Mouse (Mus musculus) liver, embryonic 15.5 days (tissue): ENCODE results near the gene D330045A20Rik. TPM values are rescaled to one million over a fixed set of nuclear protein-coding genes. Genes with fewer than 3 reads are reported as not detected.

Experiments used
- ATAC-seq: fragments of 200-750 bp; cut with Nextera tagmentation; 2 replicates; pipeline ENCODE4 v1.8.0; 2017; ENCODE audit warnings: moderate number of reproducible peaks, mild to moderate bottlenecking, moderate library complexity; ENCODE audit not compliant: insufficient read depth
- H3K27ac ChIP-seq: fragments of 300-500 bp; sonication (generic); replicated peaks from 2 replicates; pipeline ENCODE4 v1.5.1; 2015; ENCODE audit warnings: mild to moderate bottlenecking, inconsistent platforms
- H3K27me3 ChIP-seq: fragments of 300-500 bp; sonication (generic); 2 replicates; pipeline ENCODE4 v1.6.1; 2015; ENCODE audit warnings: mild to moderate bottlenecking, inconsistent platforms
- H3K36me3 ChIP-seq: fragments of 300-500 bp; sonication (generic); replicated peaks from 2 replicates; pipeline ENCODE4 v1.6.1; 2015; ENCODE audit warnings: moderate library complexity, mild to moderate bottlenecking, inconsistent platforms
- H3K4me1 ChIP-seq: fragments of 300-500 bp; sonication (generic); replicated peaks from 2 replicates; pipeline ENCODE4 v1.6.1; 2015; ENCODE audit warnings: inconsistent platforms
- H3K4me2 ChIP-seq: fragments of 300-500 bp; sonication (generic); 2 replicates; pipeline ENCODE4 v1.6.1; 2015; ENCODE audit warnings: moderate library complexity, mild to moderate bottlenecking, inconsistent platforms
- H3K4me3 ChIP-seq: fragments of 300-500 bp; sonication (generic); replicated peaks from 2 replicates; pipeline ENCODE4 v1.5.1; 2015; ENCODE audit warnings: mild to moderate bottlenecking, inconsistent platforms
- H3K9ac ChIP-seq: fragments of 300-500 bp; sonication (generic); 2 replicates; pipeline ENCODE4 v1.6.1; 2015; ENCODE audit warnings: moderate library complexity, mild to moderate bottlenecking, inconsistent platforms
- H3K9me3 ChIP-seq: fragments of 300-500 bp; sonication (generic); replicated peaks from 2 replicates; pipeline ENCODE4 v1.6.1; 2016; ENCODE audit warnings: inconsistent platforms
- WGBS: fragments of 180-500 bp; shearing (Covaris S2); methylation state at CpG from one replicate; pipeline ENCODE4 v1.1.7; 2015; ENCODE audit warnings: mixed read lengths; ENCODE audit not compliant: insufficient replicate concordance; 5-methylcytosine and 5-hydroxymethylcytosine counted together
- polyA plus RNA-seq: library from polyadenylated mRNA; unstranded; fragments of >200 nt; fragmentation: Nextera tagmentation; extraction: Ambion mirVana; gene quantifications from 2 replicates; pipeline ENCODE4 v1.2.1, GENCODE M21; 2015

D330045A20Rik gene
- polyA plus RNA-seq, 1 experiment from 2014 or later: 0.89 TPM

GRCm38 (mm10) chrX:139526984-139527383, 46.8 kb downstream of the D330045A20Rik start:
- WGBS: 34% methylated on average over 4 of the region's 4 CpGs
- H3K27me3 ChIP-seq: no peaks in the 10 kb centered on the region
- no peak overlapping the region for H3K27ac ChIP-seq
- H3K36me3 ChIP-seq: no peaks in the 10 kb centered on the region
- peaks cover 8% of the 10 kb centered on the region for H3K4me1 ChIP-seq
- H3K4me3 ChIP-seq: no peak overlapping the region
- H3K9me3 ChIP-seq: no peaks in the 10 kb centered on the region
- ATAC-seq: peak; percentile 69
- H3K4me2 ChIP-seq: no peak overlapping the region
- H3K9ac ChIP-seq: no peak overlapping the region

- Histone ChIP-seq H3K27ac (no peak overlapping the region), H3K4me1 (peaks cover 8% of the 10 kb centered on the region), H3K27me3 (no peaks in the 10 kb centered on the region), H3K4me2 (no peak overlapping the region), H3K9me3 (no peaks in the 10 kb centered on the region), H3K4me3 (no peak overlapping the region), H3K9ac (no peak overlapping the region), H3K36me3 (no peaks in the 10 kb centered on the region)
- peak; percentile 40; the same call in 1 of the 2 replicates for ATAC-seq
Measured at GRCm38 (mm10) chrX:139529678-139530077, 49.5 kb downstream of the D330045A20Rik start.

GRCm38 (mm10) chrX:139532293-139532692, 52.1 kb downstream of the D330045A20Rik start:
- Histone ChIP-seq H3K4me3 (no peak overlapping the region), H3K4me1 (no peaks in the 10 kb centered on the region), H3K9ac (no peak overlapping the region), H3K36me3 (no peaks in the 10 kb centered on the region), H3K27me3 (no peaks in the 10 kb centered on the region), H3K27ac (no peak overlapping the region), H3K9me3 (no peaks in the 10 kb centered on the region), H3K4me2 (no peak overlapping the region)
- WGBS: 49% methylated on average over 4 of the region's 4 CpGs
- no peak for ATAC-seq

GRCm38 (mm10) chrX:139537641-139538397, 57.7 kb downstream of the D330045A20Rik start:
- Histone ChIP-seq H3K9me3 (no peaks in the 10 kb centered on the region), H3K4me2 (no peak overlapping the region), H3K4me3 (no peak overlapping the region), H3K27me3 (no peaks in the 10 kb centered on the region), H3K27ac (no peak overlapping the region), H3K9ac (no peak overlapping the region), H3K4me1 (0 out of 2 replicates have a peak, but pooled peaks cover 3% of the 10 kb centered on the region), H3K36me3 (no peaks in the 10 kb centered on the region)
- no peak for ATAC-seq
- WGBS: 56% methylated on average over 5 of the region's 5 CpGs

- H3K27me3 ChIP-seq: no peaks in the 10 kb centered on the region
- no peak for ATAC-seq
- 66% methylated on average over 7 of the region's 7 CpGs for WGBS
- H3K36me3 ChIP-seq: no peaks in the 10 kb centered on the region
- no peaks in the 10 kb centered on the region for H3K4me1 ChIP-seq
- H3K9me3 ChIP-seq: no peaks in the 10 kb centered on the region
- no peak overlapping the region for H3K4me2 ChIP-seq
- no peak overlapping the region for H3K4me3 ChIP-seq
- no peak overlapping the region for H3K27ac ChIP-seq
- no peak overlapping the region for H3K9ac ChIP-seq
Measured at GRCm38 (mm10) chrX:139543726-139544125, 63.6 kb downstream of the D330045A20Rik start.

- WGBS: 56% methylated on average over 5 of the region's 5 CpGs
- Histone ChIP-seq H3K36me3 (no peaks in the 10 kb centered on the region), H3K27ac (no peak overlapping the region), H3K9me3 (no peaks in the 10 kb centered on the region), H3K9ac (no peak overlapping the region), H3K4me2 (no peak overlapping the region), H3K4me1 (no peaks in the 10 kb centered on the region), H3K27me3 (no peaks in the 10 kb centered on the region), H3K4me3 (no peak overlapping the region)
- no peak for ATAC-seq
Measured at GRCm38 (mm10) chrX:139550456-139550855, 70.3 kb downstream of the D330045A20Rik start.

- H3K36me3 ChIP-seq: no peaks in the 10 kb centered on the region
- WGBS: 56% methylated on average over 2 of the region's 2 CpGs
- no peak for ATAC-seq
- H3K4me3 ChIP-seq: no peak overlapping the region
- no peaks in the 10 kb centered on the region for H3K9me3 ChIP-seq
- no peaks in the 10 kb centered on the region for H3K4me1 ChIP-seq
- no peaks in the 10 kb centered on the region for H3K27me3 ChIP-seq
- no peak overlapping the region for H3K27ac ChIP-seq
- H3K4me2 ChIP-seq: no peak overlapping the region
- H3K9ac ChIP-seq: no peak overlapping the region
Measured at GRCm38 (mm10) chrX:139552090-139552489, 71.9 kb downstream of the D330045A20Rik start.

- Histone ChIP-seq H3K4me1 (no peaks in the 10 kb centered on the region), H3K27ac (no peak overlapping the region), H3K36me3 (no peaks in the 10 kb centered on the region), H3K4me3 (no peak overlapping the region), H3K27me3 (no peaks in the 10 kb centered on the region), H3K9ac (no peak overlapping the region), H3K4me2 (peak overlapping the region; percentile 30), H3K9me3 (no peaks in the 10 kb centered on the region)
- WGBS: 47% methylated on average over 5 of the region's 5 CpGs
- peak; percentile 74 for ATAC-seq
Measured at GRCm38 (mm10) chrX:139562255-139562924, 82.2 kb downstream of the D330045A20Rik start.

GRCm38 (mm10) chrX:139562925-139563461, 82.8 kb downstream of the D330045A20Rik start, which contains the start of gene Rnf128:
Rnf128 (plus strand) TSS chrX:139563316.
- no peaks in the 10 kb centered on the region for H3K36me3 ChIP-seq
- no peak within 1 kb of the TSS for H3K27ac ChIP-seq
- H3K9me3 ChIP-seq: no peaks in the 10 kb centered on the region
- H3K4me1 ChIP-seq: no peaks in the 10 kb centered on the region
- WGBS: 57% methylated on average over 8 of the region's 8 CpGs
- H3K4me3 ChIP-seq: peak within 1 kb of the TSS; percentile 14; the same call in 1 of the 2 replicates
- no peak for ATAC-seq
- no peaks in the 10 kb centered on the region for H3K27me3 ChIP-seq
- H3K4me2 ChIP-seq: peak within 1 kb of the TSS; percentile 30
- no peak within 1 kb of the TSS for H3K9ac ChIP-seq

GRCm38 (mm10) chrX:139570054-139570453, 89.9 kb downstream of the D330045A20Rik start:
- no peak for ATAC-seq
- WGBS: 70% methylated on average over 3 of the region's 3 CpGs
- Histone ChIP-seq H3K4me1 (no peaks in the 10 kb centered on the region), H3K4me2 (no peak overlapping the region), H3K27ac (no peak overlapping the region), H3K4me3 (no peak overlapping the region), H3K36me3 (no peaks in the 10 kb centered on the region), H3K9me3 (no peaks in the 10 kb centered on the region), H3K27me3 (no peaks in the 10 kb centered on the region), H3K9ac (no peak overlapping the region)

- WGBS: 58% methylated on average over 6 of the region's 6 CpGs
- Histone ChIP-seq H3K9me3 (no peaks in the 10 kb centered on the region), H3K9ac (no peak overlapping the region), H3K4me3 (no peak overlapping the region), H3K4me1 (no peaks in the 10 kb centered on the region), H3K27me3 (no peaks in the 10 kb centered on the region), H3K27ac (no peak overlapping the region), H3K4me2 (no peak overlapping the region), H3K36me3 (no peaks in the 10 kb centered on the region)
- no peak for ATAC-seq
Measured at GRCm38 (mm10) chrX:139578649-139579278, 98.6 kb downstream of the D330045A20Rik start.
